ENCODE assay signal across 9 mouse cellular contexts in the genomic region with DNA sequence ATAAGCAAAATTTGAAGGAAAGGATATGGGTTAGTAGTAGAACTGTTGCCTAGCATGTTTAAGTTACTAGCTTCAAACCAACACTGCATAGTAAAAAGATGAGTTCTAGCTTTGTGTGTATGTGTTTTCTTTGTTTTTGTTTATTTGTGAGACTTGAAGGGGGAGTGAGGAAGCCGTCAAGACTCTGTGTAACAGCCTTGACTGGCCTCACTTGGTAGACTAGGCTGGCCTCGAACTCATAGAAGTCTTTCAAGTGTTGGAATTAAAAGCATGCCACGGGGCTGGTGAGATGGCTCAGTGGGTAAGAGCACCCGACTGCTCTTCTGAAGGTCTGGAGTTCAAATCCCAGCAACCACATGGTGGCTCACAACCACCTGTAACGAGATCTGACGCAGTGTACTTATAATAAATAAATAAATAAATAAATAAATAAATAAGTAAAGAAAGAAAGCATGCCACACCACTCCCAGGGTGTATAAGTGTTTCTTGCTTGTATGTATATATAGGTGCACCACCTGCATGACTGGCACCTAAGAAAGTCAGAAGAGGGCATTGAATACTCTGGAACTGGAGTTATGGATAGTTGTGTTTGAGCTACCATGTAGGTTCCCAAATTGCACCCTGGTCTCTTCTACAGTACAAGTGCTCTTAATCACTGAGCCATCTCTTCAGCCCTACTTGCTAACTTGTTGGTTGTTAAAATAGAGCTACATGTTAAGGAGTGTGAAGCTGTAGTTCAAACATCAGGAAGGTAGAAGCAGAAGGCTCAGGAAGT. TPM values are rescaled to one million over a fixed set of nuclear protein-coding genes. Genes with fewer than 3 reads are reported as not detected.
DNase-seq lines count a peak whose midpoint lies in the region; ATAC-seq and TF ChIP-seq lines count a peak whose summit lies in the region.
"Had no signal": no experiment of that assay in that cellular context is flagged by ENCODE, and none has a peak within 500 bp of the region (broad histone marks: within the 10 kb centered on the region; RNA-seq: fewer than 3 reads in every experiment).

No protein-coding gene starts in this region.

- peak overlapping the region; percentile 3; the same call in 1 of the 2 replicates for H3K4me2 ChIP-seq in liver, embryonic 14.5 days (ENCODE audit: low read depth)

- WGBS in liver, embryonic 14.5 days (ENCODE audit: insufficient replicate concordance), result 43% methylated on average over 6 of the region's 6 CpGs

- H3K9ac ChIP-seq in liver, embryonic 14.5 days (replicated peaks), result peak overlapping the region; percentile 27; the same call in 1 of the 2 replicates

- no peak for TF ChIP-seq EP300 in liver, embryonic 14.5 days (IDR thresholded peaks at IDR 0.05; ENCODE audit: low read depth)

- H3K36me3 ChIP-seq in liver, embryonic 14.5 days (replicated peaks; ENCODE audit: control insufficient read depth, insufficient read depth, low read depth), result no peaks in the 10 kb centered on the region
- H3K36me3 ChIP-seq: G1E had no signal

- H3K27me3 ChIP-seq in liver, embryonic 14.5 days (ENCODE audit: control insufficient read depth, insufficient read depth, low read length), result no peaks in the 10 kb centered on the region

- peak overlapping the region; percentile 89 for H3K27ac ChIP-seq in liver, embryonic 14.5 days

- no peak overlapping the region for H3K4me3 ChIP-seq in liver, embryonic 14.5 days (ENCODE audit: insufficient read depth in 1 of 2, low read depth in 2 of 2, low read length in 2 of 2)

- TF ChIP-seq CTCF in liver, embryonic 14.5 days (IDR thresholded peaks at IDR 0.05; ENCODE audit: low read depth), result no peak

- peaks cover 14 to 15% of the 10 kb centered on the region in 2 experiments for H3K4me1 ChIP-seq in liver, embryonic 14.5 days (replicated peaks; ENCODE audit: control insufficient read depth in 2 of 2, insufficient read depth in 2 of 2, low read length in 1 of 2)

- no peak for ATAC-seq in liver, embryonic 14.5 days (ENCODE audit: insufficient read depth)

- no peaks in the 10 kb centered on the region for H3K9me3 ChIP-seq in liver, embryonic 14.5 days (ENCODE audit: control insufficient read depth, low read length)
- H3K9me3 ChIP-seq: G1E had no signal

- DNase-seq in heart, adult 11 months, result peak; percentile 87
- no peak for DNase-seq in heart, postnatal 4 days
- peak; percentile 20 for DNase-seq in thymus, postnatal 14 days
- no peak for DNase-seq in thymus, postnatal 10 days (ENCODE audit: low spot score in 2 of 2)
- no peak for DNase-seq in liver, embryonic 14.5 days (ENCODE audit: low read depth in 3 of 3, low spot score in 3 of 3)
- DNase-seq in urinary bladder, postnatal 14 days (ENCODE audit: low spot score), result no peak
- no peak for DNase-seq in layer of hippocampus, postnatal 36 days
- DNase-seq in spleen, adult 18-20 months, result no peak

RNA-seq across cellular contexts. Expression of gene Tex14, which starts 18.9 kb away (rescaled TPM):
- not detected for total RNA-seq in heart, postnatal 4 days (2021)
- polyA plus RNA-seq in liver, embryonic 14.5 days (2012; rRNA removed), result 0.01 and 0.06 TPM in 2 replicates
- not detected in 2 replicates for polyA plus RNA-seq in liver, embryonic 14.5 days (2014; fragmentation: Nextera tagmentation; extraction: Ambion mirVana)
- under 1 TPM; 0.25 to 0.43 TPM for total RNA-seq in layer of hippocampus, postnatal 36 days (2021)
- polyA plus RNA-seq: G1E had no signal

RNA-seq across cellular contexts. Expression of gene Rad51c, which starts 19.0 kb away (rescaled TPM):
- 10 to 100 TPM; 10.5 to 11.1 TPM for total RNA-seq in heart, postnatal 4 days (2021)
- 2.0 and 4.0 TPM in 2 replicates for polyA plus RNA-seq in liver, embryonic 14.5 days (2012; rRNA removed)
- 4.3 and 4.4 TPM in 2 replicates for polyA plus RNA-seq in liver, embryonic 14.5 days (2014; fragmentation: Nextera tagmentation; extraction: Ambion mirVana)
- 1 to 10 TPM; 4.6 to 6.1 TPM for total RNA-seq in layer of hippocampus, postnatal 36 days (2021)

Comparison
In these comparisons a context has a peak if more than half of its experiments do, and no peak if none do; other contexts are left out.
1. DNase-seq: peak in heart, adult 11 months (single experiment) and thymus, postnatal 14 days (single experiment); none in heart, postnatal 4 days (single experiment), thymus, postnatal 10 days (0 of 2), liver, embryonic 14.5 days (0 of 3), urinary bladder, postnatal 14 days (single experiment), layer of hippocampus, postnatal 36 days (0 of 2) and spleen, adult 18-20 months (0 of 2).